Mouse (Mus musculus) limb, embryonic 10.5 days (tissue): ENCODE data around the gene Bckdha. TPM values are rescaled to one million over a fixed set of nuclear protein-coding genes. Genes with fewer than 3 reads are reported as not detected.

Experiments
- DNase-seq: peaks from one replicate; pipeline ENCODE4 v3.0.0-alpha.2; 2017; ENCODE audit warnings: low spot score
- H3K27ac ChIP-seq: fragments of 300-500 bp; sonication (generic); 2 replicates; pipeline ENCODE4 v1.5.1; 2016; ENCODE audit warnings: mild to moderate bottlenecking
- H3K27me3 ChIP-seq: fragments of 300-500 bp; sonication (generic); 2 replicates; pipeline ENCODE4 v1.6.1; 2016; ENCODE audit warnings: low read depth, mild to moderate bottlenecking; ENCODE audit not compliant: poor library complexity, severe bottlenecking
- H3K36me3 ChIP-seq: fragments of 300-500 bp; sonication (generic); 2 replicates; pipeline ENCODE4 v1.6.1; 2016; ENCODE audit warnings: mild to moderate bottlenecking, moderate library complexity
- H3K4me1 ChIP-seq: fragments of 300-500 bp; sonication (generic); 2 replicates; pipeline ENCODE4 v1.6.1; 2016
- H3K4me3 ChIP-seq: fragments of 300-500 bp; sonication (generic); 2 replicates; pipeline ENCODE4 v1.5.1; 2016; ENCODE audit warnings: mild to moderate bottlenecking, moderate library complexity
- H3K9me3 ChIP-seq: fragments of 300-500 bp; sonication (generic); replicated peaks from 2 replicates; pipeline ENCODE4 v1.6.1; 2016; ENCODE audit warnings: mild to moderate bottlenecking
- WGBS: fragments of 180-500 bp; shearing (Covaris S2); methylation state at CpG from one replicate; pipeline ENCODE4 v1.1.7; 2016; 5-methylcytosine and 5-hydroxymethylcytosine counted together
- polyA plus RNA-seq: library from polyadenylated mRNA; unstranded; fragments of >200 nt; fragmentation: Nextera tagmentation; extraction: Ambion mirVana; gene quantifications from 2 replicates; pipeline ENCODE4 v1.2.1, GENCODE M21; 2016

The Bckdha gene
- polyA plus RNA-seq, 1 experiment from 2014 or later: 66.4 TPM

DNA sequence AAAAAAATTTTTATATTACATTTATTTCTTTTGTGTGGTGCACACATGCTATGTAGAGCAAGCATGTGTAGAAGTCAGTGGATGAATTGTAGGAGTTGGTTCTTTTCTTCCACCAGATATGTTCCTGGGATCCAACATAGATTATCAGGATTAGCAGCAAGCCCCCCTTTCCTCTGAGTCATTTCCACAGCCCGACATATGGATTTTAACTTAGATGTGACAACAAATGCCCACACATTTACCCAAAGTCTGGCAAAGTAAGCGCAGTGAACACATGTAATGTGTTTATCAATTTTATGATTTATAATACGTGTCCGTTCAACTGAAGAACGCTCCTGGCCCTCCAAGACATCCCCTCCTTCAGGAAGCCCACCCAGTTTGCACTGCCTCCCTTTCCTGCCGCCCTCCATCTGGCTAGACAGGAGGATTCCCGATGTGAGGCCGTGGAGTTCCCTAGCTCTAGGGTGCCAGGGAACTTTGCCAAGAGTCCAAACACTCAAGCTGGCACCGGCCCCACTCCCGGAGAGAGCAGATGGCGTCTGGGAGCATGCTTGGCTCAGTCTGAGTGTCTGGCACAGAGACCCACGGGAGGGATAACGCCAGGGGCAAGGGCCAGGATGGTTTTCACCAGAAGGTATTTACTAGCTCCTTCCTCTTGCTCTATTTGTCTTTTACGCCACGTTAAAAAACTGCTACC lies 17.5 kb upstream of the Bckdha start:
- no peak overlapping the region for H3K4me3 ChIP-seq
- H3K4me1 ChIP-seq: peaks cover 16% of the 10 kb centered on the region
- DNase-seq: no peak
- WGBS: 80% methylated on average over 15 of the region's 15 CpGs
- H3K36me3 ChIP-seq: no peaks in the 10 kb centered on the region
- no peak overlapping the region for H3K27ac ChIP-seq
- peaks cover 60% of the 10 kb centered on the region for H3K27me3 ChIP-seq
- H3K9me3 ChIP-seq: no peaks in the 10 kb centered on the region

DNA sequence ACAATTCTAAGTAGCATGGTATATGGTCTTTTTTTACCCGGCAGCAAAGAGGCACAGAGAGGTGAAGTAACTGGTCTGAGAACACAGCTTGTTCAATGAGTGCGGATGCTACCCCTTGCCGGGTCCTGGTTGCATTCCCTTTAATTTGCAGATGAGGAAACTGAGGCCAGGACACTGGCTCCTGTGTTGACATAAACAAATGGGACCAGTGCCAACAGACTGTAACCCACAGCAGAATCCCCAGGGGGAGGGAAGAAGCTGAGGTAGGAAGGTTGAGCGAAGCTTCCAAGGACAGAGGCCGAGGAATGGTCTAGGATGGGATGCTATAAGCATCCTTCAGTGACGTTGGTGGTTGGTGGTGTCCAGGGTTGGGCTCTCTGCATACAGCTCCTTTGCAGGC lies 16.6 kb upstream of the Bckdha start:
- Histone ChIP-seq H3K9me3 (no peaks in the 10 kb centered on the region), H3K4me1 (peaks cover 14% of the 10 kb centered on the region), H3K27me3 (peaks cover 60% of the 10 kb centered on the region), H3K27ac (no peak overlapping the region), H3K36me3 (no peaks in the 10 kb centered on the region), H3K4me3 (peak overlapping the region; percentile 45; the same call in 1 of the 2 replicates)
- WGBS: 44% methylated on average over 6 of the region's 6 CpGs
- no peak for DNase-seq

DNA sequence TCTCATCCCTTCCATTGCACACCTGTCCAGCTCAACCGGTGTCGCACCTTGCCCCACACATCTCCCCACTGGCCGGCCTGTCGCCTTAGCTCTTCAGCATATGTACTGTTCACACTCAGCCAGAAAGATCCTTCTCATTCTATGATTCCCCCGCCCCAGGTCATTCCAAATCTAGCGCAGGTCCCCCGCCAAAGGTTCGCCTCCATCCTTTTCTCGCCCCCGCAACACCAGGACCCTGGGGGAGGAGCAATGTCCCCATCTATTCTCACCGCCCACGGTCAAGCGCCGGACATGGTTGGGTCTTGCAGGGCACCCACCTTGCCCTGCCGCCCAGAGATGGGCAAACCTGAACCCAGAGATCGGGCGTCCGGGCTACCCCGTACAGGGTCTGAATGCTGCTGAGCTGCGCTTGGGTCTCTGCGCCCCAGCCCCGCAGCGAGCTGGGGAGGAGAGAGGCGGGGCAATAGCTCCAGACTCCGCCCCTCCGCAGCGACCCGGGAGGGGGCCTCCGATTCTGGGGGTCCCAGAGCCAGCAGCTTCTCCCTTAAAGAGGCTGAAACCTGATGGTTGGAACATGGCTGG lies 16.0 kb upstream of the Bckdha start, which contains the start of gene Tmem91:
Gene Tmem91, minus strand, starts transcription at position 448 of the 582 bp plus-strand sequence.
- peak; percentile 40 for DNase-seq

DNA sequence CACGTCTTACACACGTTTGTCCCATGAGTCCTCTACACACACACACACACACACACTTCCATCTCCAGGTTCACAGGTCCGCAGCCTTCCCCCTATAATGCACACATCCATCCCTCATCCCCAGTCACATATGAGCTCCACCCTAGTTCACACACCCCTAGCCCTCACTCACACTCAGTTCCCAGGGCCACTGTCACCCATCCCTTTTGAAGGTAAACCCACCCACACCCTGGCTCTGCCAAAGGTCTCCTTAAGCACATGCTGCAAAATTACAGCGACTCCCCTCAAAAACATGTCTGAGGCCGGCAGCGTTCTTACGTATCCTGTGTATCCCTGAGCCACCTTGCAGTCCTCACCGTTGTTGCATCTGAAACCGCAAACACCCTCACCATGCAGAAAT lies 15.5 kb upstream of the Bckdha start:
- Histone ChIP-seq H3K9me3 (no peaks in the 10 kb centered on the region), H3K27ac (no peak overlapping the region), H3K4me1 (peaks cover 7% of the 10 kb centered on the region), H3K36me3 (peaks cover 5% of the 10 kb centered on the region), H3K4me3 (peak overlapping the region; percentile 45), H3K27me3 (peaks cover 56% of the 10 kb centered on the region)
- 28% methylated on average over 9 of the region's 9 CpGs for WGBS
- no peak for DNase-seq

More for the DNA sequence above, 16.0 kb upstream of the Bckdha start, which contains the start of gene Tmem91:
- peaks cover 60% of the 10 kb centered on the region for H3K27me3 ChIP-seq
- 3% methylated on average over 29 of the region's 29 CpGs for WGBS
- peak within 1 kb of the TSS; percentile 45 for H3K4me3 ChIP-seq
- no peaks in the 10 kb centered on the region for H3K36me3 ChIP-seq
- no peak within 1 kb of the TSS for H3K27ac ChIP-seq
- no peaks in the 10 kb centered on the region for H3K9me3 ChIP-seq
- H3K4me1 ChIP-seq: peaks cover 8% of the 10 kb centered on the region

DNA sequence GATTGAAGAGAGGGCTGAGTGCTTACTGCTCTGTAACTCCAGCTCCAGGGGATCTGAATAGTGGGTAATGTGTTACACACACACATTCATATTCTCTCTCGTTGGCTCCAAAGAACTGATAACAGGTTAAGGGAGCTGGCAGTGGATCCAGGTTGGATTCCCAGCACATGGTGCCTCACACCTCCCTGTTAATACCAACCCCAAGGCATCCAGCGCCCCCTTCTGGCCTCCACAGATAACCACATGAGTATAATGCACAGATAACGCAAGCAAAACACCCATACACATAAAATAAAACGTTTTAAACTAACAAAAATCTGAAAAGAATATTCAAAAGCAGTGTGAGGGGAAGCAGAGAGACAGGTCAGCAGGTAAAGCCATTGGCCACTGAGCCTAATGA lies 13.7 kb upstream of the Bckdha start:
- 50% methylated on average over 4 of the region's 4 CpGs for WGBS
- Histone ChIP-seq H3K4me1 (peaks cover 7% of the 10 kb centered on the region), H3K36me3 (peaks cover 23% of the 10 kb centered on the region), H3K9me3 (no peaks in the 10 kb centered on the region), H3K27me3 (peaks cover 43% of the 10 kb centered on the region), H3K27ac (no peak overlapping the region), H3K4me3 (no peak overlapping the region)
- no peak for DNase-seq

DNA sequence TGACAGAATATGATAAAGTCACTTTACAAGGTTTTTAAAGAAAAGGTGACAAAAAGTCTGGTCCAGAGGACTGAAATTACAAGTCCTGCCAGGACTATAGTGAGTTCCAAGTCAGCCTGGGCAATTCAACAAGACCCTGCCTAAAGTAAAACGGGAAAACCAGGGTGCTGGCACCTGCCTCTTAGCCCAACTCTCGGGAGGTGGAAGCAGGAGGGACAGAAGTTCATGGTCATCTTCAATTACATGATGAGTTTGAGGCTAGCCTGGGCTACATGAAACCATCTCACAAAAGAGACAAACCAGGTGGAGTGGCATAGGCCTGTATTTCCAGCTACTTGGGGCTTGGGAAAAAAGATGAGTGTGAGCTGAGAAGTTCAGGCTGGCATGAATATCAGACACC lies 12.9 kb upstream of the Bckdha start:
- Histone ChIP-seq H3K4me3 (no peak overlapping the region), H3K9me3 (no peaks in the 10 kb centered on the region), H3K36me3 (peaks cover 31% of the 10 kb centered on the region), H3K27me3 (peaks cover 39% of the 10 kb centered on the region), H3K4me1 (peaks cover 7% of the 10 kb centered on the region), H3K27ac (no peak overlapping the region)
- no peak for DNase-seq
- 80% methylated on average over 2 of the region's 2 CpGs for WGBS

DNA sequence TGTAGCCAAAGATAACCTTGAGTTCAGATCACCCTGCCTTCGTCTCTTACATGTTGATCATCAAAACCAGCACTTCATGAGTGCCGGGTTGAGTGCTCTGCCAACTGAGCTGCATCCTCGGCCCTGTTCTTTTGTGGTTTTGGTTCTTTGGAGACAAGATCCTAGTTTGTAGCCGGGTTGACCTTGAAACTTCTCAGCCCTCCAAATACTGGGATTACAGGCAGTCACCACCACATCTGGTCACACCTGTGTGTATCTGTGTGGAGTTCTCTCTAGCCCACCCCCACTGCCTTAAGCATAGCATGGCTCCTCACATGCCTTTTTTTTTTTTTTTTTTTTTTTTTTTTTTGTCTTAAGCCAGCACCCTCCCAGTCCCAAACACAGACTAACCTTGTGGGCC lies 11.3 kb upstream of the Bckdha start:
- WGBS: 90% methylated on average over 4 of the region's 4 CpGs
- DNase-seq: no peak
- Histone ChIP-seq H3K36me3 (peaks cover 47% of the 10 kb centered on the region), H3K4me1 (peaks cover 7% of the 10 kb centered on the region), H3K9me3 (no peaks in the 10 kb centered on the region), H3K27ac (no peak overlapping the region), H3K4me3 (no peak overlapping the region), H3K27me3 (peaks cover 23% of the 10 kb centered on the region)

DNA sequence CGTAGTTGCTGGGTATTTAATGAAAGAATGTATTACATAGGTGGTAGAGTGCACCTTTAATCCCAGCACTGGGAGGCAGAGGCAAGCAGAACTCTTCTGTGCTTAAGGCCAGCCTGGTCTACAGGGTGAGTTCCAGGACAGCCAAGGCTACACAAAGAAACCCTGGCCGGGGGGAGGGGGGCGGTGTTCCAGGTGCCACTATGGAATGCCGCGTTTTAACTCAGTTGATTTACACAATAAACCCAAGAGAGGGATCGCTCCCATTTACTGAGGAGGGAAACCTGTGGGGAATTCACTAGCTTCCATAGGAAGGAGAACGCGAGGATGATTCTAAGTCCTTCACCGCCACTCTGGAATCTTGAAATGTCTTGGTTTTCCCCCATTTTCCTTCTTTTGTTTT lies 10.8 kb upstream of the Bckdha start:
- H3K36me3 ChIP-seq: peaks cover 51% of the 10 kb centered on the region
- DNase-seq: no peak
- H3K4me1 ChIP-seq: peaks cover 2% of the 10 kb centered on the region
- no peak overlapping the region for H3K4me3 ChIP-seq
- no peak overlapping the region for H3K27ac ChIP-seq
- no peaks in the 10 kb centered on the region for H3K9me3 ChIP-seq
- H3K27me3 ChIP-seq: peaks cover 18% of the 10 kb centered on the region
- WGBS: 76% methylated on average over 9 of the region's 9 CpGs

DNA sequence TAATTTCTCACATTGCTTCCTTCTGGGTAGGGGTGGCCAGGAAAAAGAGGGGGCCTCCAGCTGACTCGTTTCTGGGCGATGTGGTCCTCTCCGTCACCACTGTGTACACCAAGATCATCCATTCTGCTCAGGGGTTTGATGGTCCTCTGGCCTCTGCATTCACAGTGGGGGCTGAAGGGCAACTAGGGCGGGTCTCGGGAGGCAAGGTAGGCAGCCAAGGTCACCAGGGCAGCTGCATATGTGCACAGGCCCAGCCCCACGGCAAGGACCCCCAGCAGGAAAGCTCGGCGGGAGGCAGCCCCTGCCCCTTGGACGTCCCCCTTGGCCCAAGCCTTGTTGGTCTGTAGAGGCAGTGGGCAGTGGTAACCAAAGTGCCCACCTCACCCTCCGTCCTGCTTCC lies 10.4 kb upstream of the Bckdha start:
- H3K27ac ChIP-seq: no peak overlapping the region
- DNase-seq: no peak
- 88% methylated on average over 10 of the region's 10 CpGs for WGBS
- H3K27me3 ChIP-seq: peaks cover 14% of the 10 kb centered on the region
- H3K36me3 ChIP-seq: peaks cover 56% of the 10 kb centered on the region
- H3K4me3 ChIP-seq: no peak overlapping the region
- no peaks in the 10 kb centered on the region for H3K4me1 ChIP-seq
- no peaks in the 10 kb centered on the region for H3K9me3 ChIP-seq

DNA sequence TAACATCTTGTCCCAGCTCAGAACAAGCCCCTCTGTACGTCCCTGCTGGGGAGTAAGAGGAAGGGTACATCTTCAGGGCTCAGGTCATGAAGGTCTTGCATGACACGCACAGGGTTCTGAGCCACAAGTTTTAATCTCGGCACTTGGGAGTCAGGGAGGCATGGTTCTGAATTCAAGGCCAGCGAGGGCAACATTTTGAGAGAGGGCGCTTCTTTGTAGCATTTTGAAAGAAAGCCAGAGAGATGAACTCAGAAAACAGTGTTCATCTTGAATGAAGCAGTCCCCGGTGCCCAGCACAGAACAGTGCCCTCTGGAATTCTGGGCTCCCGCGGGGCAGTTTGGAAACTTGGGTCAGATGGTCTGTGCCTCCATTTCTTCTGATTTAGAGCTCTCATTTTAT lies 7.6 kb upstream of the Bckdha start:
- Histone ChIP-seq H3K4me1 (no peaks in the 10 kb centered on the region), H3K27me3 (no peaks in the 10 kb centered on the region), H3K4me3 (no peak overlapping the region), H3K27ac (no peak overlapping the region), H3K9me3 (no peaks in the 10 kb centered on the region), H3K36me3 (peaks cover 83% of the 10 kb centered on the region)
- 92% methylated on average over 8 of the region's 8 CpGs for WGBS
- no peak for DNase-seq

DNA sequence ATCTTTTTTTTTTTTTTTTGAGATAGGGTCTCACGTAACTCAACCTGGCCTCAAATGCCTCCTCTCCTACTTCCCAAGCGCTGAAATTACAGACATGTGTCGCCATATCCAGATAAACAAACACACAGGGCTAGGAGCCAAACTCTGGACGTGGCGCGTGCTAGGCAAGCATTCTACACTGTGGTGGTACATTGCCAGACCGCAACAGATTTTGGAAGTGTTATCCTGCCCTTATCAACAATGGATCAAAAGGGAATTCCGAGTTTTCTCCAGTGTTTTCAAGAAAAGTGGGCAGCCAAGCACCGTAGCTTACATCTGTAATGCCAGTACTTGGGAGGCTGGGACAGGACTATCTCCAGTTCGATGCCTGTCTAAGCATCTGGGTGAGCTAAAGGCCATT lies 996 bp downstream of the Bckdha start:
- Histone ChIP-seq H3K4me1 (peaks cover 21% of the 10 kb centered on the region), H3K27me3 (no peaks in the 10 kb centered on the region), H3K27ac (no peak overlapping the region), H3K4me3 (peak overlapping the region; percentile 68), H3K9me3 (no peaks in the 10 kb centered on the region), H3K36me3 (peaks cover 20% of the 10 kb centered on the region)
- 43% methylated on average over 10 of the region's 10 CpGs for WGBS
- no peak for DNase-seq

DNA sequence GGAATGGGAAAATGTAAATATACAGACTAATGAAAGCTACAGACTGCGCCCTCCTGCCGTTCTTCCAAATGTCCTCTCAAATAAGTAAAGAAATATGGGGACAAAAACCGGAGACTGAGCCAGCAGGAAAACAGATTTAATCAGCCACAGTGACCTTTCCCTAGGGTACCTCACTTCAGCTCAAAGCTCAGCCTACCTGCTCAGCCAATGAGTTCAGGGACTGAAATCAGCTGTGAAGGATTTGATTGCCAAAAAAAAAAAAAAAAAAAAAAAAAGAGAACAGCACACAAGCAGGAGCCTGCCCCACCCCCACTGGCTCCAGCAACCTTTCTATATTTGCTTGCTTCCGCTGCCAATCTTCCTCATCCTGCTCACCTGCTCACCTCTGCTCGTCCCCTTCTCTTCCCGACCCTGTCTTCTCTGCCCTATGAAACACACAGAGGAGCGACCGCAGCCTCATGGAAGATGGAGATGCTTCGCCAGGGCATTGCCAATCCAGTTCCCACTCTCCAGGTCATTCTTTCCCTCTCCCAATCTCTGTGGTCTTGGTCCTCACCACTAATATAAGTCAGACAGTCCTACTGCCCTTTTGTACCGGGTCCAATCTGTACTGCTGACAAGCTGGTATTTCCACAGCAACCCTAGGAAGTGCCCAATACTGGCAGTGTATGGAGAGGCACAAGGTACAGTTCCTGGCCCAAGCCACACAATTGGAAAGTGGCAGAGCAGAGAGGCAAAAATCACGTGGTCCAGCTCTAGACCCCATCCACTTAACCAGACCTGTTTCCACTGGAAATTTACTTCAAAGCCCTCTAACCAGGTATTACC lies 3.0 kb downstream of the Bckdha start:
- DNase-seq: no peak
- Histone ChIP-seq H3K4me1 (peaks cover 21% of the 10 kb centered on the region), H3K27ac (no peak overlapping the region), H3K27me3 (no peaks in the 10 kb centered on the region), H3K9me3 (no peaks in the 10 kb centered on the region), H3K36me3 (peaks cover under 1% of the 10 kb centered on the region; the same call in 1 of the 2 replicates), H3K4me3 (no peak overlapping the region)
- 82% methylated on average over 11 of the region's 11 CpGs for WGBS

DNA sequence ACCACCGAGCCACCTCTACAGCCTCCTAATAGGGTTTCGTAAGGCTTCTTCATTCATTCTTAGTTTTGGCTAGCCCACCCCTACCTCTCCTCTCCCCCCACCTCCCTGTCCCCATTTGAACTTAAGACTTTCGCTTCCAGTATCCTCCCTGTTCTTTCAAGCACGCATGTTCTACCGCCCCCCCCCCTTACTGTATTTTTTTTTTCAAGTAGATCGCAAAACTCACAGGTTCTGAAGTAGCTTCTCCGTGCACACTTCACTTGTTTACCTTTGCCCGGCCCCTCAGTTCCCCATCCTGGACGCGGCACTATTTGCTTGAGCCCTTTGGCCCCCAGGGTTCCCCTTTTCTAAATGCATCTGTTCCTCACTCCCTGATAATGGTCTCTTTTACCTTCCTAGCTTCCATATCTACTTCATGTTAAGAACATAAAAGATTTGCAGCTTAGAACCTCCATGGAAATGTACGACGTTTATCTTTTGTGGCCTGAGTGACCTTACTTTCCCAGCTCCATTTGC lies 6.5 kb downstream of the Bckdha start:
- Histone ChIP-seq H3K4me1 (peaks cover 4% of the 10 kb centered on the region; the same call in 1 of the 2 replicates), H3K27me3 (no peaks in the 10 kb centered on the region), H3K27ac (no peak overlapping the region), H3K4me3 (no peak overlapping the region), H3K9me3 (no peaks in the 10 kb centered on the region), H3K36me3 (no peaks in the 10 kb centered on the region; the same call in 1 of the 2 replicates)
- WGBS: 94% methylated on average over 12 of the region's 12 CpGs
- DNase-seq: no peak
